Mouse (Mus musculus) heart, postnatal 25 days (tissue): ENCODE measurements at regions not wholly inside any gene's neighbourhood (a gene's known extent, or its start where the extent isn't known, plus 50 kb on each side); places are given as distances from the start of the nearest gene placed in this dataset.

Experiments
- DNase-seq: peaks from one replicate; pipeline ENCODE4 v3.0.0; 2022; ENCODE audit warnings: low spot score
- intact Hi-C: fragments of 180-260 bp; cut with DNase I; formaldehyde crosslinking; loops from one replicate; pipeline ENCODE4 v1.15.1; 2025

DNA sequence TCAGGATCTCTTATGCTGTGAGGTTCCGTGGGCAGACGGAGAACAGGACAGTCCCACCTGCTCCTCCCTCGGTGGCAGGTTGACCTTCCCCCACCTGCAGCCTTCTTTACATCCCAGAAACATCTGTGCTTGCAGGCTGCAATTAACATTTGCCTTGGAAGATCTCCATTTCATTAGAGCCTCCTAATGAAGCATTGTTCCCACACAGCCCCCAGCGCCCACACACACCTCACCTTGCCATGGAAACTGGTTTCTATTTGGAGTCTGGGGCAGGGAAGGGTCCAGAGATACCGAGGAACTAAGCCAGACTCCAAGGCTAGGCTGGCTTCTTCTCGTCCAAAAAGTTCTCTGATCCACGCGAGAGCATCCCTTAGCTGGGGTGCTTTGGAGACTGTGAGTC, 56.6 kb upstream of the Rpl38 start:
- intact Hi-C loops = no loop called here
- DNase-seq = no peak

DNA sequence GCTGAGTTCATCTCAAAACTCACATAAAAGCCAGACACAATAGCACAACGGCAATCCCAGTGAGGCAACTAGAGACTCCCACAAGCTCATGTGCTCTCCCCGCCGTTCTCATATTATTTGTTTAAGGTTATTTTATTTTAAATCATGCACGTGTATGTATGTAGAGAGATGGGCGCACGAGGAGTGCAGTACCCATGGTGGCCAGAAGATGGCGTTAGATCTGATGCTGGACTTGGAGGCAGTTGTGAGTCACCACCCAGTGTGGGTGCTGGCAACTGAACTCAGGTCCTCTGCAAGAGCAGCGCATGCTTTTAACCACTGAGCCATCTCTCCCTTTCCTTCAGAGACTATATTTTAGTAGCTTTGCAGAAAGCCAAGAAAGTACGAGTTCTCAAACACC, 60.3 kb upstream of the Rpl38 start:
- intact Hi-C loops = no loop called here
- DNase-seq = no peak

GRCm38 (mm10) chr11:114603108-114603507, 65.2 kb upstream of the Rpl38 start:
- DNase-seq = no peak
- intact Hi-C loops = no loop called here

DNA sequence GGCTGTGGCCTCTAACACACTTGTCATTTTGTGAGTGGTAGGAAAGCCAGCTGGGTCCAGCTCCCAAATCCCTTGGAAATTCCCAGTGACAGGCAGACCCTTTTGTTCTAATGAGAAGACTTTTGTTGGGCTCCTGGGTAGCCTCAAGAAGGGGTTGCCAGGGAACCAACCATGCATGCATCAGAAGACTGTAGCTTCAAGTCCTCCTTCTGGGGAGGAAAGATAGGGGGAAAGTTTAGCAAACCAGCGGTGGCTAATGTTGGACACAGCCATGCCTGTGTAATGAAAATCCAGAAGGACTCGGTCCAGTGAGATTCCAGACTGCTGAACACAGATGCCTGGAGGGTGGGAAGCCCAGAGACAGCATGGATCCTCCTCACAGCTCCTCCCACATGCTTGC, 71.1 kb upstream of the Rpl38 start:
- intact Hi-C loops = no loop called here
- no peak for DNase-seq

- intact Hi-C loops = no loop called here
- DNase-seq = no peak
Observed at GRCm38 (mm10) chr11:114592961-114593360, 75.4 kb upstream of the Rpl38 start.

DNA sequence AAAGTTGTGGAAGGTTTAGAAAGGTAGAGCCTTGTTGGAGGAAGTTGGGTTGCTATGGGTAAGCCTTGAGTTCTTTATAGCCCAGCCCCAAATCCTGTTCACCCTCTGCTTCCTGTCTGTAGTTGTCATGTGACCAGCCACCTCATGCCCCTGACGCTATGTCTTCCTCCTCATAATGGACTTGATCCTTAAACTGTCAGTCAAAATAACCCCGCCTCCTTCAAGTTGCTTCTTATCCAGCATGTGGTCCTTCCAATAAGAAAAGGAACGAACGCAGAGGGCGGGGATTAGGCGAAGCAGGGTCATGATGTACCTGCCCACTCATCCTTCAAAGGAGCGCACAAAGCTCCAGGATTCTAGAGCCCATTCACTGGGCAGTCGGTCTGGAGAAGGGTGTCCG, 79.8 kb upstream of the Rpl38 start:
- intact Hi-C loops = no loop called here
- no peak for DNase-seq

GRCm38 (mm10) chr11:114587986-114588385, 80.3 kb upstream of the Rpl38 start:
- no peak for DNase-seq
- intact Hi-C loops = no loop called here

DNA sequence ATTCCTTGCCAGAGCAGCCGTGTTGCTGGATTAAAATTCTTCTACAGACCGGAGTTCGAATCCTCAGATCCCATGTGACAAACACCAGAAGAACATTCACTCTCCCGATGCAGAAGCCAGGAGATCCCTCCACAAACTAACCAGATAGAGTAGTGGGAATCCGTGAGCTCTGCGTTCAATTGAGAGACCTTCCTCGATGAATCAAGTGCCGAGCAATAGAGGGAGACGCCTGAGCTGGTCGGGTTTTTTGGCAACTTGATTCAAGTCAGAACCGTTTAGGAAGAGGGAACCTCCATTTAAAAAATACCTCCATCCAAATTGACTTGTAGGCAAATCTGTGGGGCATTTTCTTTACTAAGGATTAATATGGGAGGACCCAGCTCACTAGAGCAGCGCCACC, 81.9 kb upstream of the Rpl38 start:
- DNase-seq = no peak
- intact Hi-C loops = no loop called here

- no peak for DNase-seq
- intact Hi-C loops = no loop called here
Observed at GRCm38 (mm10) chr11:114584804-114585203, 83.5 kb upstream of the Rpl38 start.

DNA sequence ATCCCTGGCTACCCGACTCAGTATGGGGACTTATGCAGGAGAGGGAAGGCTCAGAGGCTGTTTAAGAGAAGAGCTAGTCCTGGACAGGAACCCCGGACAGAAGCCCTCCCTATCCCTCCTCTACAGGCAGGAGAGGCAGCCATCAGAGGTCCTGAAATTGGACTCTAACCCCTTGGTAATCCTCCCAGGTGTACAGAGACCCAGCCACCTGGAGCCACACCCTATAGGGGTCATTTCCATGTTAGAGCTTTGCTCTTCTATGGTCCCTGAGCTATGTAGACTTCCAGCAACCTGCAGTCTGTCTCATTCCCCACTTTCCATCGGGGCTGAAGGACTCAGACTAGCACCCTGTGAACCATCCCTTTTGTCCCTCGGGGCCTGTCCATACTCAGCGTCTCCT, 84.2 kb upstream of the Rpl38 start:
- intact Hi-C loops = no loop called here
- no peak for DNase-seq

DNA sequence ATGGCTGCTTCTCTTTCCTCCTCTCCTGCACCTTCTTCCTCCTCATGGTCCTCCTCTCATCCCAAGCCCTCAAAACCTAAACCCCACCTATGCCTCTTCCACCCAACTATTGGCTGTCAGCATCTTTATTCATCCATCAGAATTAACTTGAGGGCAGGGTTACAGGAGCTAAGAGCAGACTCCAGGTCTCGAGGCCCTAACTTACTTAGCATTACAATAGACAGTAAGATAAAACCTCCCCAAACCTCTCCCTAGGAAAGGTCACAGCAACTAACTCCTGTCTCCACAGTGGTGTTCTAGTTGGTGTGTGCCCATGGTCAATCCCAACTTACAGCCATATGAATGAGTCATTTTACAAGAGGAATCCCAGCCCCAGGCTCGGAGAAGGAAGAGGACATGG, 88.3 kb upstream of the Rpl38 start:
- intact Hi-C loops = no loop called here
- no peak for DNase-seq

DNA sequence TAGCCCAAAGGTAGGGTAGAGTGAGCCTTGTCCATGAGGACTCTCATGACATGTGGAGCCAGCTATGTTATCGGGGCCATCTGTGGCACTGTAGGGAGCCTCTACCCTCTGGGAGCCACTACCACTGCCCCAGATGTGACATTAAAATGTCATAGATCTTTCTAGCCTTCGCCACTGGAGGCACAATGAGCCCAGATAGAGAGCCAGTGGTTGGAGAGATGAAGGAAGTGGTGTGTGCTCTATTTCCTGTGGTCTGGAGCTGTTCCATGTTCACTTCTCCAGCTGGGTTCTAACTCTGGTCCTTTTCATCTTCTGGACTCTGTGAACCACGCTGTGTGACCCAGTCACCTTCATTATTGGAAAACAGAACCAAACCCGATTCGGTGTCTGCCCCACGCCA, 89.8 kb upstream of the Rpl38 start:
- DNase-seq = no peak
- intact Hi-C loops = no loop called here

- DNase-seq = no peak
- intact Hi-C loops = no loop called here
Observed at GRCm38 (mm10) chr11:114576803-114577202, 91.5 kb upstream of the Rpl38 start.

- no peak for DNase-seq
- intact Hi-C loops = no loop called here
Observed at GRCm38 (mm10) chr11:114571144-114571869, 97.0 kb upstream of the Rpl38 start.

- no peak for DNase-seq
- intact Hi-C loops = no loop called here
Observed at GRCm38 (mm10) chr11:114570076-114570475, 98.2 kb upstream of the Rpl38 start.

DNA sequence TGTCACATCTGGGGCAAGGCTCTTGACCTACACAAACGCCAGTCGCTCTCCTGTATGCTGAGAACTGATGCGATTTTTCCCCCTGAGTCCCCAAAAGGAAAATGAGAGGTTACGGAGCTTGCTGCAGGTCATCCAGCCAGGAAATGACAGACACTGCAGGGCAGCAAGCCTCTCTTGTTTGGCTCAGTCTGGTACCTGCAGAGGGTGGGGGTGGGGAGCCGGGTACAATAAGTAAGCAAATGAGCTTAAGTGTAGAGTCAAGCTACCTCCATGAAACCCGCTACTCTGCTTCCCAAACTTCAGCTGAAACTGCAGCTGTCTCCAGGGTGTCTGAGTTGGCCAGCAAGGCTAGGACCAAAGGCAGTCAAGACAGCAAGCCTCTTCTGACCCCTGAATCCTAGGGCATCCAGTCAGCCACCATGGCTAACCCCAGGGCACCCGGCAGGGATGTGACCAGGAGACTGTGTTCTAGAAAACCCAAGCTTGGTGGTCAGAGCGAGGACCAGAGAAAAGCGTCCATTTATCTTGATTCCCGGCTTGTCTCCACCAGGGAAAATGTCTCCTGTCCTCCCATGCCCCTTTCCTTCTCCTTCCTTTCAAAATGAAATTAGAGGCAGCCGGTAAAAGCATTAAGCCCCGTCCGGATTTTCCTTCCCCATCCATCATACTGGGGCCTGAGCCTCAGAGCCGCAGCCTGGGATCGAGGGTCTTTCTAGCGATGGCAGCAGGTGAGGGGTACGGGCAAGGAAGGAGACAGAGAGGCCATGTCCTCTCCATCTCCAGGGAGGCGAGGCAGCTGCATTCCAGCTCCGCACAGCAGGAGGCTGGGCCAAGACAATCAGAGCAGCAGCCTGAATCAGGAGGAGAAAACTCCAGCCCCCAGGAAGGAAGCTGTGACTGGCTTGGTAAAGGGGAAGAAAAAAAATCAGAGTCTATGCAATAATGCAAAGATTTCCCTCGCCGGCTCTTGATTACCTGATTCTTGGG, 100.2 kb upstream of the Rpl38 start:
- intact Hi-C loops = no loop called here
- no peak for DNase-seq

GRCm38 (mm10) chr11:114567045-114567780, 101.1 kb upstream of the Rpl38 start:
- DNase-seq = no peak
- intact Hi-C loops = no loop called here

DNA sequence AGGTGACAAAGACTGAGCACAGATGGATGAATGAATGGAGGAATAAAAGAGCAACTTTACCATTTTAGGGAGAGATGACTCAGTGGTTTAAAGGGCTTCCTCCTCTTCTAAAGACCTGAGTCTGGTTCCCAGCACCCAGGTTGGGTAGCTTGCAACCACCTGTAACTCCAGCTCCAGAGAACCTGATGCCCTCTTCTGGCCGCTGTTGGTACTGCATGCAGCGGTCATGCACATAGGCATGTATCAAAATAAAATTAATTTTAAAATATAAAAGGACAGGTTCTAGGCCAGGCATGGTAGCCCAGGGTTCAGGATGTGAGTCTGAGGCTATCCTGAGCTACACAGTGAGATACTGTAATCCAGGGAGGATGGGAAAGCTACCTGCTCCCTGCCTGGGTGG, 103.4 kb upstream of the Rpl38 start:
- intact Hi-C loops = no loop called here
- no peak for DNase-seq

- intact Hi-C loops = no loop called here
- no peak for DNase-seq
Observed at GRCm38 (mm10) chr11:114563172-114563571, 105.2 kb upstream of the Rpl38 start.

DNA sequence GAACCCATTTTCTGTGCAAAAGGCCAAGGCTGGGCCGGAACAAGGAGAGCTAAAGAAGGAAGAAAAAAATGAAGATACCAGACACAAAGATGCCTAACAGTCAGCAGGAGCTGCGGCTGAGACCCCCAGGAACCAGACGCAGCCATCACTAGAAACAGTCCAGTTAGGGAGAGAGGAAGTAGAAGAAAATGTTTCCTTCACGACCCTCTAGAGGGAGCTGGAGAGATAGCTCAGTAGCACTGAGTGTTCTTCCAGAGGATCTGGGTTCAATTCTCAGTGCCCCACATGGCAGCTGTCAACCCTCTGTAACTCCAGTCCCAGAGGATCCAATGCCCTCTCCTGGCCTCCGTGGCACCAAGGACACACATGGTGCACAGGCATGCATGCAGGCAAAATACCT, 113.7 kb upstream of the Rpl38 start:
- intact Hi-C loops = no loop called here

DNA sequence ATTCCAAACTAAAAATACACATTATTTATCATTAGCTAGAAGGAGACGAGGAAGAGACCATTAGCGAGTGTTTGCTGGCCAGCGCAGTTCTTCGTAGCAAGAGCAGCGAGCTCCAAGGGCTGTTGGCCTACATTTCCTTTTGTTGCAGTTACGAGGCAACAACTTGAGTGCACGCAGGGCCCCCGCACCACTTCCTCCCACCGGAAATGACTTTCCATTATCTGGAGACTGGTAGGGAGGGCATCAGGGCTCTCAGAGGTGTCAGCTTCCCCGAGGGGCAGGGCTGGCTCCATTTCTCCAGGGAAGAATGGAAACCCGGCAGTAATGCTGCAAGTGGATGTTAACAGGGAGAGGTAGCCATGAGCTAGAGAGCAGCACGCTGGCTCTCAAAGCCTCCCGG, 114.3 kb upstream of the Rpl38 start:
- intact Hi-C loops = no loop called here

More for the DNA sequence above, 113.7 kb upstream of the Rpl38 start:
- DNase-seq = no peak

More for the DNA sequence above, 114.3 kb upstream of the Rpl38 start:
- no peak for DNase-seq
